Mouse (Mus musculus): Measurements from ENCODE around the gene L3mbtl3. TPM values are rescaled to one million over a fixed set of nuclear protein-coding genes. Genes with fewer than 3 reads are reported as not detected.
A peak's percentile ranks its signal among the peaks of the same experiment; 100 is the strongest.

L3mbtl3 gene
- total and polyA plus RNA-seq, 2 experiments from 2014 or later = 15.7 to 31.4 TPM

GRCm38 (mm10) chr10:26249426-26250165, 126.2 kb downstream of the L3mbtl3 start:
- Histone ChIP-seq H3K27me3 (ENCODE audit: insufficient read depth, low read length) (no peaks in the 10 kb centered on the region), H3K4me3 (ENCODE audit: low read length) (no peak overlapping the region), H3K9me3 (ENCODE audit: low read length) (no peaks in the 10 kb centered on the region), H3K27ac (no peak overlapping the region), H3K4me2 (ENCODE audit: low read depth, low read length) (no peak overlapping the region), H3K4me1 (ENCODE audit: insufficient read depth, low read length) (no peaks in the 10 kb centered on the region), H3K9ac (replicated peaks; ENCODE audit: low read length) (no peak overlapping the region), H3K36me3 (ENCODE audit: insufficient read depth, low read length) (no peaks in the 10 kb centered on the region)
- ATAC-seq (no peak), DNase-seq (ENCODE audit: low spot score) (no peak)
- WGBS = 80% methylated on average over 7 of the region's 7 CpGs
- TF ChIP-seq CTCF (IDR thresholded peaks at IDR 0.05; ENCODE audit: low read depth) = no peak

- Histone ChIP-seq H3K27ac (no peak overlapping the region), H3K4me1 (ENCODE audit: insufficient read depth, low read length) (no peaks in the 10 kb centered on the region), H3K36me3 (ENCODE audit: insufficient read depth, low read length) (no peaks in the 10 kb centered on the region), H3K4me2 (ENCODE audit: low read depth, low read length) (no peak overlapping the region), H3K4me3 (ENCODE audit: low read length) (no peak overlapping the region), H3K9me3 (ENCODE audit: low read length) (no peaks in the 10 kb centered on the region), H3K9ac (replicated peaks; ENCODE audit: low read length) (no peak overlapping the region), H3K27me3 (ENCODE audit: insufficient read depth, low read length) (no peaks in the 10 kb centered on the region)
- ATAC-seq (no peak), DNase-seq (ENCODE audit: low spot score) (no peak)
- TF ChIP-seq CTCF (IDR thresholded peaks at IDR 0.05; ENCODE audit: low read depth) = no peak
- 85% methylated on average over 6 of the region's 6 CpGs for WGBS
These were observed 131.3 kb downstream of the L3mbtl3 start for GRCm38 (mm10) chr10:26244466-26244865.

GRCm38 (mm10) chr10:26243203-26243602, 132.6 kb downstream of the L3mbtl3 start:
- DNase-seq (ENCODE audit: low spot score) (no peak), ATAC-seq (no peak)
- no peaks in the 10 kb centered on the region for H3K9me3 ChIP-seq (ENCODE audit: low read length)
- no peaks in the 10 kb centered on the region for H3K36me3 ChIP-seq (ENCODE audit: insufficient read depth, low read length)
- H3K27me3 ChIP-seq (ENCODE audit: insufficient read depth, low read length) = no peaks in the 10 kb centered on the region
- H3K4me3 ChIP-seq (ENCODE audit: low read length) = no peak overlapping the region
- no peak overlapping the region for H3K27ac ChIP-seq
- no peaks in the 10 kb centered on the region for H3K4me1 ChIP-seq (ENCODE audit: insufficient read depth, low read length)
- 87% methylated on average over 3 of the region's 3 CpGs for WGBS
- H3K4me2 ChIP-seq (ENCODE audit: low read depth, low read length) = no peak overlapping the region
- H3K9ac ChIP-seq (replicated peaks; ENCODE audit: low read length) = no peak overlapping the region
- TF ChIP-seq CTCF (IDR thresholded peaks at IDR 0.05; ENCODE audit: low read depth) = no peak

GRCm38 (mm10) chr10:26239090-26239489, 136.7 kb downstream of the L3mbtl3 start:
- no peak for ATAC-seq
- Histone ChIP-seq H3K27me3 (ENCODE audit: insufficient read depth, low read length) (no peaks in the 10 kb centered on the region), H3K4me2 (ENCODE audit: low read depth, low read length) (no peak overlapping the region), H3K9ac (replicated peaks; ENCODE audit: low read length) (no peak overlapping the region), H3K36me3 (ENCODE audit: insufficient read depth, low read length) (no peaks in the 10 kb centered on the region), H3K9me3 (ENCODE audit: low read length) (no peaks in the 10 kb centered on the region), H3K27ac (no peak overlapping the region), H3K4me3 (ENCODE audit: low read length) (no peak overlapping the region), H3K4me1 (ENCODE audit: insufficient read depth, low read length) (no peaks in the 10 kb centered on the region)
- DNase-seq (ENCODE audit: low spot score) = no peak
- 80% methylated on average over 1 of the region's 1 CpGs for WGBS
- TF ChIP-seq CTCF (IDR thresholded peaks at IDR 0.05; ENCODE audit: low read depth) = no peak

GRCm38 (mm10) chr10:26238559-26238958, 137.2 kb downstream of the L3mbtl3 start:
- no peak overlapping the region for H3K4me2 ChIP-seq (ENCODE audit: low read depth, low read length)
- no peaks in the 10 kb centered on the region for H3K27me3 ChIP-seq (ENCODE audit: insufficient read depth, low read length)
- no peak for DNase-seq (ENCODE audit: low spot score)
- H3K9me3 ChIP-seq (ENCODE audit: low read length) = no peaks in the 10 kb centered on the region
- ATAC-seq = no peak
- no peak overlapping the region for H3K27ac ChIP-seq
- no peaks in the 10 kb centered on the region for H3K36me3 ChIP-seq (ENCODE audit: insufficient read depth, low read length)
- H3K4me1 ChIP-seq (ENCODE audit: insufficient read depth, low read length) = no peaks in the 10 kb centered on the region
- TF ChIP-seq CTCF (IDR thresholded peaks at IDR 0.05; ENCODE audit: low read depth) = peak; percentile 9; the same call in 1 of the 2 replicates
- WGBS = 63% methylated on average over 4 of the region's 4 CpGs
- H3K9ac ChIP-seq (replicated peaks; ENCODE audit: low read length) = no peak overlapping the region
- H3K4me3 ChIP-seq (ENCODE audit: low read length) = no peak overlapping the region

GRCm38 (mm10) chr10:26232071-26232653, 143.6 kb downstream of the L3mbtl3 start:
- 81% methylated on average over 3 of the region's 3 CpGs for WGBS
- Histone ChIP-seq H3K4me3 (ENCODE audit: low read length) (no peak overlapping the region), H3K9ac (replicated peaks; ENCODE audit: low read length) (no peak overlapping the region), H3K4me1 (ENCODE audit: insufficient read depth, low read length) (no peaks in the 10 kb centered on the region), H3K27ac (no peak overlapping the region), H3K36me3 (ENCODE audit: insufficient read depth, low read length) (no peaks in the 10 kb centered on the region), H3K9me3 (ENCODE audit: low read length) (no peaks in the 10 kb centered on the region), H3K27me3 (ENCODE audit: insufficient read depth, low read length) (no peaks in the 10 kb centered on the region), H3K4me2 (ENCODE audit: low read depth, low read length) (no peak overlapping the region)
- TF ChIP-seq CTCF (IDR thresholded peaks at IDR 0.05; ENCODE audit: low read depth) = no peak
- DNase-seq (ENCODE audit: low spot score) = no peak
- ATAC-seq = no peak

- H3K27me3 ChIP-seq (ENCODE audit: insufficient read depth, low read length) = no peaks in the 10 kb centered on the region
- no peak for TF ChIP-seq CTCF (IDR thresholded peaks at IDR 0.05; ENCODE audit: low read depth)
- no peaks in the 10 kb centered on the region for H3K4me1 ChIP-seq (ENCODE audit: insufficient read depth, low read length)
- ATAC-seq (no peak), DNase-seq (ENCODE audit: low spot score) (no peak)
- H3K36me3 ChIP-seq (ENCODE audit: insufficient read depth, low read length) = no peaks in the 10 kb centered on the region
- no peak within 1 kb of the TSS for H3K4me2 ChIP-seq (ENCODE audit: low read depth, low read length)
- no peak within 1 kb of the TSS for H3K4me3 ChIP-seq (ENCODE audit: low read length)
- H3K9ac ChIP-seq (replicated peaks; ENCODE audit: low read length) = no peak within 1 kb of the TSS
- H3K27ac ChIP-seq = no peak within 1 kb of the TSS
- no peaks in the 10 kb centered on the region for H3K9me3 ChIP-seq (ENCODE audit: low read length)
- WGBS = 85% methylated on average over 4 of the region's 4 CpGs
These were observed 146.3 kb downstream of the L3mbtl3 start, which contains the start of gene Samd3 for GRCm38 (mm10) chr10:26229488-26229887. TSS of gene Samd3 (plus strand) at chr10:26229707.

Data from hindbrain, postnatal 0 days (tissue).